Comparison of ENCODE assay signal across 13 mouse cellular contexts in the genomic region with DNA sequence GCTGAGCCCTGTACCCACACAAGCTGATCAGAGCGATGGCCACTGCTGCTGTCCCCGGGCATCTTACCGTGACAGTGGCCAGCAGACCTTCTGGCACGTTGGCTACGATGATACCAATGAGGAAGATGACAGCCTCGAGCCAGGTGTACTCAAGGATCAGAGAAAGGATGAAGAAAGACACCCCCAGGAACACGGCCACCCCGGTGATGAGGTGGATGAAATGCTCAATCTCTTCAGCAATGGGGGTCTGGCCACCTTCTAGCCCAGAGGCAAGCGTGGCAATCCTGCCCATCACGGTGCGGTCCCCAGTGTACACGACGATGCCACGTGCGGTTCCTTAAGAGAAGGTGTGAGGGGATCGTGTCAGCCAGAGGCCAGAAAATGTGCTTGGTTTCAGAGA.
"Had no signal": no experiment of that assay in that cellular context is flagged by ENCODE, and none has a peak within 500 bp of the region (broad histone marks: within the 10 kb centered on the region; RNA-seq: fewer than 3 reads in every experiment).

No protein-coding gene starts in this region.

- ATAC-seq: midbrain, embryonic 16.5 days had no signal

- H3K4me3 ChIP-seq: layer of hippocampus, adult 2 months; limb, embryonic 13.5 days; midbrain, embryonic 12.5 days; neural tube, embryonic 13.5 days had no signal

- H3K9me3 ChIP-seq: limb, embryonic 13.5 days; midbrain, embryonic 12.5 days; neural tube, embryonic 13.5 days had no signal

- H3K4me2 ChIP-seq: limb, embryonic 13.5 days; midbrain, embryonic 12.5 days; neural tube, embryonic 13.5 days had no signal

- DNase-seq: kidney, postnatal 36 days; lung, adult 18-20 months; retina, postnatal 1 day; right cerebral cortex, postnatal 4 days; spleen, adult 18-20 months; thymus, adult 18-20 months; thymus, postnatal 14 days had no signal

- H3K27me3 ChIP-seq: limb, embryonic 13.5 days; neural tube, embryonic 13.5 days had no signal

- H3K27ac ChIP-seq: layer of hippocampus, adult 2 months; limb, embryonic 13.5 days; liver, embryonic 14.5 days; midbrain, embryonic 12.5 days; neural tube, embryonic 13.5 days had no signal

- H3K9ac ChIP-seq: limb, embryonic 13.5 days; liver, embryonic 14.5 days; midbrain, embryonic 12.5 days; neural tube, embryonic 13.5 days had no signal
